Mouse (Mus musculus) intestine, embryonic 15.5 days (tissue): Measurements from ENCODE around the gene Pate4. TPM values are rescaled to one million over a fixed set of nuclear protein-coding genes. Genes with fewer than 3 reads are reported as not detected.
A peak's percentile ranks its signal among the peaks of the same experiment; 100 is the strongest.
"Not testable (repeated sequence)": the region's sequence is repeated elsewhere in the genome, so short reads cannot be mapped to it uniquely, and the experiment has no call there.

Source experiments
- ATAC-seq: fragments of 200-750 bp; cut with Nextera tagmentation; 2 replicates; pipeline ENCODE4 v1.8.0; 2017; ENCODE audit warnings: moderate TSS enrichment, moderate library complexity
- H3K27ac ChIP-seq: fragments of 300-500 bp; sonication (generic); 2 replicates; pipeline ENCODE4 v1.5.1; 2015; ENCODE audit warnings: mild to moderate bottlenecking, inconsistent platforms
- H3K27me3 ChIP-seq: fragments of 300-500 bp; sonication (generic); replicated peaks from 2 replicates; pipeline ENCODE4 v1.6.1; 2015; ENCODE audit warnings: inconsistent platforms
- H3K36me3 ChIP-seq: fragments of 300-500 bp; sonication (generic); 2 replicates; pipeline ENCODE4 v1.6.1; 2015; ENCODE audit warnings: inconsistent platforms
- H3K4me1 ChIP-seq: fragments of 300-500 bp; sonication (generic); replicated peaks from 2 replicates; pipeline ENCODE4 v1.6.1; 2015; ENCODE audit warnings: inconsistent platforms
- H3K4me2 ChIP-seq: fragments of 300-500 bp; sonication (generic); replicated peaks from 2 replicates; pipeline ENCODE4 v1.6.1; 2015; ENCODE audit warnings: mild to moderate bottlenecking, inconsistent platforms
- H3K4me3 ChIP-seq: fragments of 300-500 bp; sonication (generic); replicated peaks from 2 replicates; pipeline ENCODE4 v1.5.1; 2015; ENCODE audit warnings: inconsistent platforms
- H3K9ac ChIP-seq: fragments of 300-500 bp; sonication (generic); 2 replicates; pipeline ENCODE4 v1.6.1; 2015; ENCODE audit warnings: inconsistent platforms
- H3K9me3 ChIP-seq: fragments of 300-500 bp; sonication (generic); 2 replicates; pipeline ENCODE4 v1.6.1; 2016; ENCODE audit warnings: inconsistent platforms
- WGBS: fragments of 180-500 bp; shearing (Covaris S2); methylation state at CpG from one replicate; pipeline ENCODE4 v1.1.7; 2015; 5-methylcytosine and 5-hydroxymethylcytosine counted together
- polyA plus RNA-seq: library from polyadenylated mRNA; unstranded; fragments of >200 nt; fragmentation: Nextera tagmentation; extraction: Ambion mirVana; gene quantifications from 2 replicates; pipeline ENCODE4 v1.2.1, GENCODE M21; 2015

Gene Pate4
- not detected in 2 replicates for polyA plus RNA-seq

GRCm38 (mm10) chr9:35611841-35612240, at the start of gene Pate4:
Gene Pate4 (minus strand): TSS chr9:35611941.
- Histone ChIP-seq H3K27ac (no peak within 1 kb of the TSS), H3K27me3 (no peaks in the 10 kb centered on the region), H3K4me1 (no peaks in the 10 kb centered on the region), H3K9ac (no peak within 1 kb of the TSS), H3K9me3 (no peaks in the 10 kb centered on the region), H3K4me3 (no peak within 1 kb of the TSS), H3K4me2 (no peak within 1 kb of the TSS), H3K36me3 (no peaks in the 10 kb centered on the region)
- ATAC-seq: no peak
- 94% methylated on average over 1 of the region's 1 CpGs for whole genome bisulfite sequencing

DNA sequence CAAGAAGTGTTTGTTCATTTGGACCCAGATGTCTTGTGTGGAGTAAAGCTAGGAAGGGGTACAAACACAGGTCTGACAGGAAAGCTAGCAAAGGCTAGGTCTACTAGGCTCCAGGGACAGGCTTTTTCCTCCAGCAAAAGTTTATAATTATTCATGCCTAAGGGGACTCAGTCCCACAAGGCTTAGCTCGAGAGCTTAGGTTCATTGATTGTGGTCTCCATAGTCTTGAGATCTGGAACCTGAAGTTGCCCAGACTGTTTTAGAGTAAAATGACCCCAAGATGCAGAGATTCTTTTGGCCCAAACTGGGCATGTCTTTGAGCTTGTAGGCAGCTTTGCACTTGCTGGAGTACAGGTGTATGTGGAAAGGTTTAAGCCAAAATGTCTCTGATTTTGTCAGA, 36.4 kb upstream of the Pate4 start, which contains the start of gene Pate3:
TSS of gene Pate3 (minus strand) at position 101 of the 400 bp plus-strand sequence.
- no peak for ATAC-seq
- whole genome bisulfite sequencing: 64% methylated on average over 1 of the region's 1 CpGs

DNA sequence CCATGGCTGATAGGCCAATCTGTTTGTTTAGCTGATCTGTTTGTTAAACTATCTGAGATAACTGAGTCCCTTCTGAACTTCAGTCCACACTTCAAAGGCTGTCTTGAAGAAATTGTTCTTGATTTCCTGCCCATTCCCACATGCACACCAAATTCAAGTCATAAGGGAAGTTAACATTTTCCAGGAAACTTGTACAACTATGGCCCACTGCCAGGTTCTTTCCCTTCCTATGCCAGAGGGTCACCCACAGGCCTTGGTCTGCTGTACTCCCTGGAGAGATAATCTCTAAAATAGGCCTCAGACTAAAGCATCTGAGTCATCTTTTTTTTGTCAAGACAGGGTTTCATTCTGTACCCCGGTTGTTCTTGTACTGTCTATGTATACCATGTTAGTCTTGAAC, 21.2 kb upstream of the Pate4 start:
- H3K27me3 ChIP-seq: no peaks in the 10 kb centered on the region
- no peak overlapping the region for H3K4me3 ChIP-seq
- no peak overlapping the region for H3K4me2 ChIP-seq
- WGBS: 77% methylated on average over 1 of the region's 1 CpGs
- H3K9me3 ChIP-seq: no peaks in the 10 kb centered on the region
- no peaks in the 10 kb centered on the region for H3K4me1 ChIP-seq
- H3K9ac ChIP-seq: no peak overlapping the region
- ATAC-seq: no peak
- H3K27ac ChIP-seq: no peak overlapping the region
- H3K36me3 ChIP-seq: no peaks in the 10 kb centered on the region

More for the DNA sequence above, 36.4 kb upstream of the Pate4 start, which contains the start of gene Pate3:
- Histone ChIP-seq H3K27ac (no peak within 1 kb of the TSS), H3K4me3 (no peak within 1 kb of the TSS), H3K9me3 (no peaks in the 10 kb centered on the region), H3K4me1 (no peaks in the 10 kb centered on the region), H3K9ac (no peak within 1 kb of the TSS), H3K4me2 (no peak within 1 kb of the TSS), H3K27me3 (no peaks in the 10 kb centered on the region), H3K36me3 (no peaks in the 10 kb centered on the region)

DNA sequence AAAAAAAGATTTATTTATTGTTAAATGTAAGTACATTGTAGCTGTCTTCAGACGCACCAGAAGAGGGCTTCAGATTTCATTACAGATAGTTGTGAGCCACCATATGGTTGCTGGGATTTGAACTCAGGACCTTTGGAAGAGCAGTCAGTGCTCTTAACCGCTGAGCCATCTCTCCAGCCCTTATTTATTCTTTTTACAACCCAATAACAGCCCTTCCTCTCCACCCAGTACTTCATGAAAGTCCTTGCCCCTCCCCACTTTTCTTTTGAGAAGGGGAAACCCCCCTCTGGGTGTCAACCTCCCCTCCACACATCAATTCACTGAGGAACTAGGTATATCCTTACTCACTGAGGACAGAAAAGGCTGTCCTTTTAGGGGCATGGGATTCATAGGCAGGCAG, 5.0 kb upstream of the Pate4 start:
- H3K36me3 ChIP-seq, H3K4me1 ChIP-seq, H3K27me3 ChIP-seq, H3K9ac ChIP-seq, H3K4me2 ChIP-seq, H3K27ac ChIP-seq, ATAC-seq, H3K4me3 ChIP-seq, H3K9me3 ChIP-seq: not testable (repeated sequence)
- WGBS: 59% methylated on average over 2 of the region's 2 CpGs

DNA sequence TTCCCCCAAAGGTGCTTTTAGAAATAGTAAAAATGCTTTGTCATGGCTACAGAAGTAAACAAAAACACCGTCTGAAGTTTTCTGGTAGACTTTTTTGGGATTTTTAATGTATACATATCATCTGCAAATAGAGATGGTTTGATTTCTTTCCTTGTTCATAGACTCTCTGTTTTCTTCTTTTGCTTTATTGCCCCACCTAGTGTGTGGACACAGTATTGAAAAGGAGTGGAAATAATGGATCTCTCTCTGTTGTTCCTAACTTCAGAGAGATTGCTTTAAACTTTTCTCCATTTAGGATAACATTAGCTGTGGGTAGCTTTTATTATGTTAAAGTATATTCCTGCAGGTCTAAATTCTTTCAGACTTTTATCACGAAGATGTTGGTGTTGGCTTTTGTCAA, 2.3 kb upstream of the Pate4 start:
- Histone ChIP-seq H3K4me3 (no peak overlapping the region), H3K9me3 (no peaks in the 10 kb centered on the region), H3K4me1 (no peaks in the 10 kb centered on the region), H3K4me2 (no peak overlapping the region), H3K27me3 (no peaks in the 10 kb centered on the region), H3K27ac (no peak overlapping the region), H3K36me3 (no peaks in the 10 kb centered on the region), H3K9ac (no peak overlapping the region)
- WGBS: 28% methylated on average over 2 of the region's 2 CpGs
- no peak for ATAC-seq

GRCm38 (mm10) chr9:35607647-35608405, 3.9 kb downstream of the Pate4 start:
- Histone ChIP-seq H3K4me2 (no peak overlapping the region), H3K4me3 (no peak overlapping the region), H3K27me3 (no peaks in the 10 kb centered on the region), H3K9ac (no peak overlapping the region), H3K4me1 (no peaks in the 10 kb centered on the region), H3K27ac (no peak overlapping the region), H3K9me3 (no peaks in the 10 kb centered on the region), H3K36me3 (no peaks in the 10 kb centered on the region)
- 69% methylated on average over 8 of the region's 8 CpGs for WGBS
- ATAC-seq: no peak

DNA sequence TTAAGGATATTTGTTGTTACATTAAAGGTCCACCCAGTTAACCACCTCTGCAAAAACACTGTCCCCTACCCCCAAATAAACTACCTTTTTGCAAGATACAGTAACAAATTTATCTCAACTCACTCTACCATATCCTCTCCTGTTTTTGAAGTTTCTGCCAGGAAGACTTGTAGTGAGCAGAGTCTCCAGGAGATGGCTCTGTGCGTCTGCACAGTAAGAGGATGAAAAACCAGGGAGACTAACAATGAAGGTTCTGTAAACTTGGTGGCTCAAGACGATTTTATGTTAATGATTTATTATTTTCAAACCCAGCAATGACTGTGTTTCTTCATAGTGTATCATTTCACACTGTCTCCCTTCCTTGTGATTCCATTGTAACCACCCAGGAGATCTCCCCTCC, 18.8 kb downstream of the Pate4 start:
- Histone ChIP-seq H3K27ac (no peak overlapping the region), H3K4me2 (no peak overlapping the region), H3K9me3 (no peaks in the 10 kb centered on the region), H3K27me3 (no peaks in the 10 kb centered on the region), H3K4me3 (no peak overlapping the region), H3K4me1 (no peaks in the 10 kb centered on the region), H3K9ac (no peak overlapping the region), H3K36me3 (no peaks in the 10 kb centered on the region)
- no peak for ATAC-seq
- WGBS: 12% methylated on average over 2 of the region's 2 CpGs

DNA sequence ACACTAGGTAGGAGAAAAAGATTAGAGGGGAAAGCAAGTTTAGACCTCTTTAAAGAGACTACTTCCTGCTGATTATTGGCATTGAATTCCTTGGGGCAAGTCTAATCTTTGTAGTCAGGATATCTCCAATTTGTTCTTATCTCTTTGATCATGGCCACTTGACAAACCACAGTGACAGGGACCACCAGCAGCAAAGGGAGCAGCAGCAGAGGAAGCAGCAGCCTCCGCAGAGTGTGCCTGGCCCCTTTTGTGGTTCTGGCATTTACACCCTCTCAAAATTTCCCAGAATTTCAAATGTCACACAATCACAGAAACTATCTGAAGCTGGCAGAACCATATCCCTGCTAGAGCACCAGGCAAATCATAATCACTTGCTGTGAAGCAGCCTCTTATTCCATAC, 24.1 kb downstream of the Pate4 start:
- Histone ChIP-seq H3K9me3 (no peaks in the 10 kb centered on the region), H3K4me3 (no peak overlapping the region), H3K9ac (no peak overlapping the region), H3K27ac (no peak overlapping the region), H3K4me1 (no peaks in the 10 kb centered on the region), H3K36me3 (no peaks in the 10 kb centered on the region), H3K27me3 (no peaks in the 10 kb centered on the region), H3K4me2 (no peak overlapping the region)
- 36% methylated on average over 1 of the region's 1 CpGs for WGBS
- ATAC-seq: no peak

DNA sequence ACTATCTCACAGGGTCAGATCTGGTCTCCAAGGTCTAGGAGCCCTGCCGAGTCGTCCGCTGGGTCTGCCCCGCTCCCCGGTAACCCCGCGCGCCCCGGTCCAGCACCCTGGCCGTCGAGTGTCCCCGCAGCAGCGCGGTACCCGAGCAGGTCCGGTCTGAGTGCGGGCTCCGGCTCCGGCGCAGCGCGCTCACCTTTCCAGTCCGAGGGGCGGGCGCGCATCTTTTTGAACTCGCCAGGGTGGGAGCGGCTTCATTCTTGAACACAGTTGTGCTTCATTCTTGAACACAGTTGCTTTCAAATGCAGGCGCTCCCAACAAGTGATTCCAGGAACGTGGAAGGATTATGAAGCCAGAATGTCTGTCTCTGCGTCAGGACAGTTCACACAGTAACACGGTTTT, 37.3 kb downstream of the Pate4 start:
- peak overlapping the region; percentile 58 for H3K4me2 ChIP-seq
- H3K9me3 ChIP-seq: no peaks in the 10 kb centered on the region
- no peak overlapping the region for H3K9ac ChIP-seq
- no peak overlapping the region for H3K27ac ChIP-seq
- H3K4me3 ChIP-seq: peak overlapping the region; percentile 25; the same call in 1 of the 2 replicates
- H3K4me1 ChIP-seq: no peaks in the 10 kb centered on the region
- H3K36me3 ChIP-seq: no peaks in the 10 kb centered on the region
- ATAC-seq: no peak
- 7% methylated on average over 32 of the region's 32 CpGs for WGBS
- peaks cover 3% of the 10 kb centered on the region for H3K27me3 ChIP-seq

DNA sequence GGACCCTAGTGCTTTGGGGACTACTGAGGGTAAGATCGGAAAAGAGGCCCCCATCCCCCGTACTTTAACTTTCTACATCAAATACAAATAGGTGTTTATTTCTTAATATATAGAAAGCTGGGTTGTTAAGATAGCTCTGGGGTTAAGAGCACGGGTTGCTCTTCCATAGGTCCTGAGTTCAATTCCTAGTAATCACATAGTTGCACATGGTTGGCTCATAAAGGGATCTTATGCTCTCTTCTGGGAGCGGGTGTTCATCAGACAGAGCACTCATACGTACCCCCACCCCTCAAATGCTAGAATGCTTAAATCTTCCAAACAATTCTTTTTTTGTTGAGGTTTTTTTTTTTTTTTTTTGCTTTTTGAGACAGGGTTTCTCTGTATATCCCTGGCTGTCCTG, 41.1 kb downstream of the Pate4 start:
- 14% methylated on average over 5 of the region's 5 CpGs for WGBS
- Histone ChIP-seq H3K27ac (no peak overlapping the region), H3K4me1 (peaks cover 3% of the 10 kb centered on the region; the same call in 1 of the 2 replicates), H3K9ac (no peak overlapping the region), H3K4me3 (peak overlapping the region; percentile 81), H3K4me2 (peak overlapping the region; percentile 57), H3K27me3 (peaks cover 3% of the 10 kb centered on the region), H3K36me3 (peaks cover 7% of the 10 kb centered on the region; the same call in 1 of the 2 replicates), H3K9me3 (no peaks in the 10 kb centered on the region)
- ATAC-seq: peak; percentile 6; the same call in 1 of the 2 replicates

DNA sequence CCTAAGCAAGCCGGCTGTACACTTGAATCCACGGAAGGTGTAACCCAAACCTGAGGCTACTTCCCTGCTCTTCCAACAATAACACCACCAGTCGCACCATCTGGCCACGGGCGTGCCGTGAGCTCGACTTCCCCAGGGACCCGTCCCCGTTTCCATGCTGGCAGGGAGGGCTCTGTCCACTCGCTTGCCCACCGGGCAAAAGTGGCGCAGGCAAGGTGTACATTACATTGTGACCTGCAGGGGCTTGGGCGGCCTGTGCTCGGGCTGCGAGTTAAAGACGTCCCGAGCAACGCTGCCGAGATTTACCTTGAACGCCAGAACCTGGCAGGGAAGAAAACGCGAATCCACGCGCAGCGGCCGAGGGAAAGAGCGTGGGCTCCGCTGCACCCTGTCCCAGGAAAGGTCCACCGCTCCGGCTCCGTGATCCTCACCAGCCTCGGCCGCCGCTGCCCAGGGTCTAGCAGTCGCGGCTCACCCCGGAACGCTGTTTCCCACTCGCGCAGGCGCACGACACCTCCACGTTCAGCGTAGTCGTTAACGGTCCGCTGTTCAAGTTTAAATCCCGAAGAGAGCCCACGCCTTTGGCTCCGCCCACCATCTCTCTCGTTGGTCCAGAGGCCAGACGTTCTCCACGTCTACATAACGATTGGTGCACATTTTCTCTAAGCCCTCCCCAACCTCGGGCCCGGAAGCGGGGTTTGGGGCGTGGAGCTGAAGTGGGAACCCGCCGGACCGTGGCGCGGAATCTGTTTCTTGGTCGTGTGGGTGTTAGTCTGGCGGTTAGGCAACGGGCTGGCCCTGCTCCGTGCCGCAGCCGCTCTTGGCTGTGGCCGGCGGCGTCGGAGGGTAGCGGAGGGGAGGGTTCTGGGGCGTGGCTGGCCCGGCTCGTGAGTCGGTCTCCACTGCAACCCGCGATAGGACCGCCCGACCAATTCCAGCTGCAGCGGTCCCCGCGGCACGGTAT, 41.9 kb downstream of the Pate4 start, which contains the start of the genes Pate2 and Hyls1:
TSS of gene Pate2 (plus strand) at position 714 of the 964 bp plus-strand sequence.
TSS of gene Hyls1 (minus strand) at position 828 of the 964 bp plus-strand sequence.
- Histone ChIP-seq H3K4me3 (peak within 1 kb of the TSS; percentile 81), H3K4me1 (peaks cover 3% of the 10 kb centered on the region; the same call in 1 of the 2 replicates), H3K4me2 (peak within 1 kb of the TSS; percentile 79), H3K9ac (peak within 1 kb of the TSS; percentile 87), H3K27ac (peak within 1 kb of the TSS; percentile 93), H3K36me3 (peaks cover 7% of the 10 kb centered on the region; the same call in 1 of the 2 replicates), H3K9me3 (no peaks in the 10 kb centered on the region), H3K27me3 (peaks cover 3% of the 10 kb centered on the region)
- peak; percentile 99 for ATAC-seq
- WGBS: under 1% methylated on average over 86 of the region's 86 CpGs

- Histone ChIP-seq H3K4me1 (peaks cover 3% of the 10 kb centered on the region; the same call in 1 of the 2 replicates), H3K4me2 (no peak overlapping the region), H3K9ac (no peak overlapping the region), H3K36me3 (peaks cover 7% of the 10 kb centered on the region; the same call in 1 of the 2 replicates), H3K4me3 (no peak overlapping the region), H3K9me3 (no peaks in the 10 kb centered on the region), H3K27ac (no peak overlapping the region), H3K27me3 (no peaks in the 10 kb centered on the region)
- 89% methylated on average over 3 of the region's 3 CpGs for WGBS
- ATAC-seq: no peak
These were observed 43.7 kb downstream of the Pate4 start for GRCm38 (mm10) chr9:35567995-35568394.
